Mouse (Mus musculus) testis, adult 2 months (tissue): ENCODE results near the gene Rad51b.

ENCODE experiments used
- CTCF ChIP-seq: fragments of 200-500 bp; IDR thresholded peaks from 2 replicates; pipeline ENCODE4 v1.5.1; 2012; ENCODE audit warnings: low read depth, mild to moderate bottlenecking, inconsistent platforms, low read length, moderate library complexity; ENCODE audit not compliant: control insufficient read depth, insufficient read depth, insufficient replicate concordance
- POLR2A ChIP-seq: fragments of 200-500 bp; IDR thresholded peaks from 2 replicates; pipeline ENCODE4 v1.6.1; 2012; ENCODE audit warnings: low read depth, mild to moderate bottlenecking, inconsistent platforms, low read length, moderate library complexity; ENCODE audit not compliant: control insufficient read depth

DNA sequence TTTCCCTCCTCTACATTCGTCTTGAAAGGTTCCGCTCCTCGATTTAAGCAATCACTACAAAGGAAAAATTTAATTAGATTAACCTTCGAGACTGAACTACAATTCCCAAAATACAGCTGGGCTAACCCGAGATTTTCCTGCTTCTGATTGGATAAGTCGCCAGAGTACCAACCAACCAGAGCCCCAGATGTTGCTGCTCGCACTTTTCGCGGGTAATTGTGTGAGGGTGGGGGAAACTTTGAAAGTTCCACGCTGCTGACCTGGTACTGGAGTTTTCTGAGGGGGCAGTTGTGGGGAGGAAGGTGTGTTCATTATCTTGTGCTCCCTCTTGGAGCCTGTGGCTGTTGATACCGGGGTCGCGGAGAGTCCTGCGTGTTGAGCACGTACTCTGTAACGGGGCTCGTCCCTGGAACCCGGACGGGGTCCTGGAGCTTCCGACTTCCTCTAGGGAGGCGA is at the start of gene Rad51b:
- TF ChIP-seq CTCF: no peak
- no peak for TF ChIP-seq POLR2A
